Mouse (Mus musculus) liver, adult (tissue): ENCODE results near the gene Vmn1r28.

Experiments
- GATA4 ChIP-seq: IDR thresholded peaks from 2 replicates; pipeline ENCODE4 v1.6.1; 2014; ENCODE audit warnings: mild to moderate bottlenecking, low read length; ENCODE audit not compliant: insufficient replicate concordance

Gene Vmn1r28

DNA sequence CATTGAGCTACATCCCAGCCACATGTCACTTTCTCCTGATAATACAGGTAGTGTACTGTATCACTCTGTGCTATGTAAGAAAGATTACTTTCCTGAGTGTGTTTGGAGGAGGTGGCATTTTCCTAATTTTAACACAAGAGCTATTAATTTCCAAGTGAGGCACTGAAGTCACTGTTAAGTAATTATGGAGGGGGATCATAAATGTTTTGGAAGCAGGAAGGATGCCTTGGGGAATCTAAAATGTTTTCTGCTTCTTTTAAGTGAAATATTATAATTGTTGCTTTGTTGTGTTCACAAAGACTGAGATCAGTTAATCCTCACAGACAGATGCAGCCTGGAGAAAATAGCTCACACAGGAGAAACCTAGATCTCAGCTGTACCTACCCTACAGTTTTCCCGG is at the start of gene Vmn1r28:
Gene Vmn1r28 (plus strand): TSS at position 301 of the 400 bp plus-strand sequence.
- no peak for TF ChIP-seq GATA4

DNA sequence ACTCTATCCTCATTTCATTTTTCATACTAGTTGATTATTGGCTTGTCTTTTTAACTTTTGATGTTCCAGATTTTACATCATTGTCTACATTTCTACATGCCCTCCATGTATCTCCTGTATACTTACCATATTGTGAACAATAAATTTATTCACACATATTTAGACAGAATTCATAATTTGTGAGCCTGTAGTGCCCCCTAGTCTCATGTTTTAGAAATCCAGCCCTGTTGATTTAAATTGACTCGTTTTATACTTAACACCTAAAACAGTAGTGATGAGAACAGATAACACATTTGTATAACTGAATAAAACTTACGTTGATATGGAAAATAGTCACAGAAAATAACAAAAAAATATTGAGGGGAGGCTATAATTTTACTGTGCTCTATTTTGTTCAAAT is 45.7 kb upstream of the Vmn1r28 start:
- TF ChIP-seq GATA4 = no peak

DNA sequence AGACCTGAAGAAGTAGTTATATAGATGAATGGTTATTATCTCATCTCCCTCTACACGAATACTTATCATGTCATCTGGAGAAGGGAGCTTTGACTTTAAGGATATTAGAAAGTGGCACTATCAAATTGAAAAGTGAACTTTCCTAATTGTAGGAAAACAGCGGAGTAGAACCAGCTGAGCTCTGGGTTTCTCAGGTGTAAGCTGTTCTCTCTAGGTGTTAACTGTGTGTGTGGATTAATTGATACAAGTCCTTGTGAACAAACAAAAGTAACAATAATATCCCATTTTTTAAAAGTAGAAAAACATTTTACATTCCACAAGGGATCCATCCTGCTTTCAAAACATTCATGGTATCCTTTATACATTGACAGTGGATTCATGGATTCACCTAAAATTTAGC is 43.1 kb upstream of the Vmn1r28 start, which contains the start of gene Vmn1r27:
Gene Vmn1r27 (minus strand): TSS at position 101 of the 400 bp plus-strand sequence.
- TF ChIP-seq GATA4 = no peak

DNA sequence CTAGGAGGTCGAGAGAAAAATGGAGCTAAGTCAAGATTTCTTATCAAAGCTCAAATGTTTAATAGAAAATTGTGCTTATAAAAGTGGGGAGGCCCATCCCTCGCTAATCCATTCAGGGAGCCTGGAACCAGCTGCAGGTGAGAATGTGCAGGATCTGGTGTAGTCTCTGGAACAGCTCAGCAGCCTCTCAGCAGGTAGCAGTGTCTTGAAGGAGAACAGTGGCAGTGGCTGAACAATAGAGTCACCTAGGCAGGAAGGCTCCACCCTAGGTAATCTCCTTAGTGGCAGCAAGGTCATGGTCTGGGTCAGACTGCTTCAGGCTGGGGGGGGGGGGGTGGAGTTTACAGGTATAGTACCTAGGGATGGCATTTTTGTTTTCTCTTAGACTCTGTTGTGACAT is 30.4 kb downstream of the Vmn1r28 start:
- no peak for TF ChIP-seq GATA4

DNA sequence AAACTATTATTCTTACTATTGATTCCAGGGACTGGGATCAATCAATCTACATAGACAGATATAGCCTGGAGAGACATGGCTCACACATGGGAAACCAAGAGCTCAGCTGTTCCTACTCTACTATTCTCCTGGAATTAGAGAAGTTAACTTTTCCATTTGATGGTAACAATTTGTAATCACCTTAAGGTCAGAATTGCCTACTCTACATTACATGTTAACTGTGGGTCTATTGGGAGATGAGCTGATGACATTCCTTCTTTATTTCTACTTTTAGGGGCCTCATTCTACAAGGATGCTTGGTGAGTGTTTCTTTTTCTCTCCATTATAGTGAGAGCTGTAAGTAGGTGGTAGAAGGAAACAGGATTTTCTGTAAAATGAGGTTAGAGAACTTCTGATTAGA is 39.4 kb downstream of the Vmn1r28 start, which contains the start of gene Vmn1r29:
Gene Vmn1r29 (plus strand): TSS at position 301 of the 400 bp plus-strand sequence.
- no peak for TF ChIP-seq GATA4
